Mouse (Mus musculus) Patski (cell line): Measurements from ENCODE around the gene Hist2h2aa1. TPM values are rescaled to one million over a fixed set of nuclear protein-coding genes. Genes with fewer than 3 reads are reported as not detected.
"Not testable (repeated sequence)": the region's sequence is repeated elsewhere in the genome, so short reads cannot be mapped to it uniquely, and the experiment has no call there.

ENCODE experiments used
- ATAC-seq: fragments of 100-300 bp; one replicate; pipeline ENCODE4 v1.8.0; 2021
- CTCF ChIA-PET: fragments of 350-600 bp; sonication (Branson Sonifier 250); formaldehyde crosslinking; loops from one replicate; lab custom pipeline; 2022; ENCODE audit warnings: inconsistent platforms; lab: Charles Lee
- POLR2A ChIA-PET: fragments of 350-600 bp; sonication (Branson Sonifier 250); formaldehyde crosslinking; loops from one replicate; lab custom pipeline; 2022; ENCODE audit warnings: antibody characterized with exemption, inconsistent platforms; lab: Charles Lee
- DNase-seq: peaks from one replicate; pipeline ENCODE4 v3.0.0-alpha.2; 2011; ENCODE audit warnings: low read depth, low spot score
- H3K27me3 ChIP-seq: fragments of 371-371 bp; one replicate; pipeline ENCODE4 v1.5.1; 2021
- CTCF ChIP-seq: fragments of 100-300 bp; IDR thresholded peaks from one replicate; pipeline ENCODE4 v1.5.1; 2021
- in situ Hi-C: fragments of 300-500 bp; cut with MboI; formaldehyde crosslinking; loops from 3 replicates; pipeline ENCODE4 v1.11.1; 2018; ENCODE audit warnings: low pct_unique_long_range_greater_than_20kb, mixed read lengths
- polyA plus RNA-seq: library from polyadenylated mRNA; unstranded; gene quantifications from one replicate; pipeline ENCODE4 v1.2.3, GENCODE M21; 2021

The Hist2h2aa1 gene
- polyA plus RNA-seq, 1 experiment from 2014 or later = 8.0 TPM

GRCm38 (mm10) chr3:96268051-96268775, 22.9 kb downstream of the Hist2h2aa1 start, which contains the start of gene Hist2h3b:
TSS of gene Hist2h3b (plus strand) at chr3:96268654.
- ChIA-PET CTCF (interaction anchor here (1.7 to 3.3 kb wide), 2 partner anchors 10 to 49 kb away, joined by 8 to 16 read pairs; partner anchors contain the start of genes Bola1 and Hist2h2ab), POLR2A (interaction anchor here (0.9 to 3.6 kb wide), 6 partner anchors 10 to 48 kb away, joined by 3 to 35 read pairs (median 6); partner anchors contain the start of genes Bola1, Hist2h2aa1, Hist2h2ab and Hist2h2ac)
- TF ChIP-seq CTCF = no peak
- ATAC-seq (peak; percentile 76), DNase-seq (peak; percentile 91)
- in situ Hi-C loops = loop anchor here (5.0 to 10.0 kb wide), 2 partner anchors 46 to 203 kb away; partner anchors contain the start of genes Hist2h2ac and Hist2h2be
- H3K27me3 ChIP-seq = no peaks in the 10 kb centered on the region

DNA sequence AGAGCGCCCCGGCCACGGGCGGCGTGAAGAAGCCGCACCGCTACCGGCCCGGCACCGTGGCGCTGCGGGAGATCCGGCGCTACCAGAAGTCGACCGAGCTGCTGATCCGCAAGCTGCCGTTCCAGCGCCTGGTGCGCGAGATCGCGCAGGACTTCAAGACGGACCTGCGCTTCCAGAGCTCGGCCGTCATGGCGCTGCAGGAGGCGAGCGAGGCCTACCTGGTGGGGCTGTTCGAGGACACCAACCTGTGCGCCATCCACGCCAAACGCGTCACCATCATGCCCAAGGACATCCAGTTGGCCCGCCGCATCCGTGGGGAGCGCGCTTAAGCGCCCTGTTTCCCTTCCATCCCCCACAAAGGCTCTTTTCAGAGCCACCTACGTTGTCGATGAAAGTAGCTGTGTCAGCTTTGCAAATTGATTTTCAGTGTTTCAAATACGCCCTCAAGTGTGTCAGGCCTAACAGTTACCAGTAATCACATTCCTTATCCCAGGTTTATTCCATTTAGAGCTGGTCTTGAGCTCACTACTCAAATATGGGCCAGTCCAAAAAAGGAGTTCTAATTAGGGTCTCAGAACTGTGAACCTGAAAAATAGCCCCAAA, 23.6 kb downstream of the Hist2h2aa1 start:
- in situ Hi-C loops = loop anchor here (5.0 to 10.0 kb wide), 2 partner anchors 47 to 204 kb away; partner anchors contain the start of genes Hist2h2ac and Hist2h2be
- ChIA-PET CTCF (interaction anchor here (0.7 to 3.3 kb wide), 6 partner anchors 9 to 234 kb away, joined by 3 to 16 read pairs (median 6); partner anchors contain the start of genes Bola1 and Hist2h2ab), POLR2A (interaction anchor here (0.6 to 3.6 kb wide), 9 partner anchors 9 to 48 kb away, joined by 3 to 35 read pairs (median 6); partner anchors contain the start of genes Bola1, Hist2h2aa1, Hist2h2ab and Hist2h2ac)
- not testable (repeated sequence) for H3K27me3 ChIP-seq, DNase-seq
- peak; percentile 23 for ATAC-seq

DNA sequence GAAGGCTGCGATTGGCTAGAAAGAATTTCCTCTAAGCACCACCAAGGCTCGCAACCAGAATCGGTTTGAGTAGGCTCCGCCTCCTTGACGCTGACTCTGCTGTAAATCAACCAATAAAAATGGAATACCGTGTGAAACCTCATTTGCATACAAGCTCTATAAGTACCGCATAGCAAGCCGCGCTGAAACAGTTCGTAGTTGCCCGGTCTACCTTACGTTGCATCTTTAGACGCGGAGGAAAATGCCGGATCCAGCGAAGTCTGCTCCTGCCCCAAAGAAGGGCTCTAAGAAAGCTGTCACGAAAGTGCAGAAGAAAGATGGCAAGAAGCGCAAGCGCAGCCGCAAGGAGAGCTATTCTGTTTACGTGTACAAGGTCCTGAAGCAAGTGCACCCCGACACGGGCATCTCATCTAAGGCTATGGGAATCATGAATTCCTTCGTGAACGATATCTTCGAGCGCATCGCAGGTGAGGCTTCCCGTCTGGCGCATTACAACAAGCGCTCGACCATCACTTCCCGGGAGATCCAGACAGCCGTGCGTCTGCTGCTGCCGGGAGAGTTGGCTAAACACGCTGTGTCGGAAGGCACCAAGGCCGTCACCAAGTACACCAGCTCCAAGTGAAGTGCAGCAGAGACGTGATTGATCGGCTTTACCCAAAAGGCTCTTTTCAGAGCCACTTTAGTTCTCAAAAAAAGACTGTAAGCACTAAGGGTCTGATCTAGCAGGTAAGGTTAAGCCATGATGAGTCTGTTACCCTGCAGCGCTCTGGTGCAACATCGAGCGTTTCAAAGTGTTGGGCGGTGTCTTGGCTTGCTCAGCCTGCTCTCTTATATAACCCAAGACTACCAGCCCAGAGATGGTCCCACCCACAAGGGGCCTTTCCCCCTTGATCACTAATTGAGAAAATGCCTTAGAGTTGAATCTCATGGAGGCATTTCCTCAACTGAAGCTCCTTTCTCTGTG, 24.5 kb downstream of the Hist2h2aa1 start, which contains the start of gene Hist2h2bb:
Gene Hist2h2bb, plus strand, starts transcription at position 242 of the 964 bp plus-strand sequence.
- ChIA-PET POLR2A (interaction anchor here (0.6 to 3.6 kb wide), 10 partner anchors 8 to 403 kb away, joined by 3 to 35 read pairs (median 6); partner anchors contain the start of genes Bola1, Hist2h2aa1, Hist2h2ab and Hist2h2ac), CTCF (interaction anchor here (0.7 to 3.3 kb wide), 6 partner anchors 8 to 233 kb away, joined by 3 to 16 read pairs (median 6); partner anchors contain the start of genes Bola1 and Hist2h2ab)
- ATAC-seq (peak; percentile 81), DNase-seq (peak; percentile 100)
- H3K27me3 ChIP-seq = no peaks in the 10 kb centered on the region
- in situ Hi-C loops = loop anchor here (5.0 to 10.0 kb wide), 2 partner anchors 47 to 205 kb away; partner anchors contain the start of genes Hist2h2ac and Hist2h2be
- no peak for TF ChIP-seq CTCF

- DNase-seq = no peak
- no peak for TF ChIP-seq CTCF
- in situ Hi-C loops = no loop called here
- CTCF ChIA-PET = interaction anchor here (1.1 to 1.4 kb wide), 4 partner anchors 12 to 53 kb away, joined by 4 read pairs; partner anchors contain the start of genes Hist2h2ac and Hist2h2be
- no peak for ATAC-seq
- POLR2A ChIA-PET = interaction anchor here (0.8 to 1.7 kb wide), 3 partner anchors 9 to 11 kb away, joined by 4 to 5 read pairs (median 5); partner anchors contain the start of gene Hist2h4
- H3K27me3 ChIP-seq = no peaks in the 10 kb centered on the region
These were observed 28.5 kb downstream of the Hist2h2aa1 start for GRCm38 (mm10) chr3:96273591-96274465.

DNA sequence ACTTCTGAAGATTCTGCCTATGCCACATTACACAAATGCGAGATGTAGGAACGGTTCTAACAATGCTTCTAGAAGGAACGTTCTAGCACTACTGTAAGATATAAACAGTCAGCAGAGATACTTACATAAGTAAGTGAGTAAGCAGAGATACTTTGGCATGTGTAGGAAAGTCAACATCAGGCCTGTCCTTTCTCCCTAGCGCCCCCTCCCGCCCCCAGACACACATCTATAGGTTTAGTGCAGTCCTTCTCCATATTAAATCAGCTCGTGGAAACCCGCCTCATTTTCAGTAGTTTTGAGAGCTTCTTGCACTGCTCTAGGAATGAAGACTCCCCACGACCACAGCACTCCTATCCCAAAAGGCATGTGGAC, 32.1 kb downstream of the Hist2h2aa1 start:
- ATAC-seq = no peak
- no peak for TF ChIP-seq CTCF
- ChIA-PET POLR2A (interaction anchor here (0.6 to 1.2 kb wide), 4 partner anchors 8 to 61 kb away, joined by 3 to 5 read pairs (median 4); partner anchors contain the start of gene Hist2h2bb), CTCF (interaction anchor here (0.7 to 3.2 kb wide), 25 partner anchors 8 to 303 kb away, joined by 3 to 26 read pairs (median 4); partner anchors contain the start of genes Bola1, Hist2h2ab, Hist2h2bb and Hist2h3b)
- H3K27me3 ChIP-seq = no peaks in the 10 kb centered on the region
- DNase-seq = no peak
- in situ Hi-C loops = no loop called here

GRCm38 (mm10) chr3:96277800-96278624, 32.7 kb downstream of the Hist2h2aa1 start:
- ChIA-PET CTCF (interaction anchor here (0.7 to 3.2 kb wide), 29 partner anchors 9 to 302 kb away, joined by 3 to 26 read pairs (median 4); partner anchors contain the start of genes Bola1, Hist2h2ab, Hist2h2bb and Hist2h3b), POLR2A (interaction anchor here (1.0 to 1.2 kb wide), 3 partner anchors 9 to 56 kb away, joined by 3 to 5 read pairs (median 3); partner anchors contain the start of gene Hist2h2bb)
- DNase-seq = no peak
- in situ Hi-C loops = no loop called here
- ATAC-seq = peak; percentile 60
- peak; percentile 95 for TF ChIP-seq CTCF
- H3K27me3 ChIP-seq = no peaks in the 10 kb centered on the region

GRCm38 (mm10) chr3:96280660-96281059, 35.4 kb downstream of the Hist2h2aa1 start:
- peak; percentile 14 for TF ChIP-seq CTCF
- H3K27me3 ChIP-seq = no peaks in the 10 kb centered on the region
- CTCF ChIA-PET = no interaction called here
- in situ Hi-C loops = loop anchor here (5.0 to 10.0 kb wide), 3 partner anchors 42 to 224 kb away; no protein-coding TSS in a partner anchor
- POLR2A ChIA-PET = no interaction called here
- DNase-seq = no peak
- ATAC-seq = no peak
